Mouse (Mus musculus) small intestine, adult 2 months (tissue): ENCODE measurements around the gene Adk.

Experiments used
- CTCF ChIP-seq: fragments of 200-500 bp; IDR thresholded peaks from 2 replicates; pipeline ENCODE4 v1.5.1; 2012; ENCODE audit warnings: low read depth, mild to moderate bottlenecking, control low read depth, inconsistent platforms, low read length, moderate library complexity, mixed read lengths; ENCODE audit not compliant: insufficient replicate concordance, insufficient read length; ENCODE audit errors: extremely low read depth
- POLR2A ChIP-seq: fragments of 200-500 bp; IDR thresholded peaks from 2 replicates; pipeline ENCODE4 v1.6.1; 2012; ENCODE audit warnings: low read depth, mild to moderate bottlenecking, control low read depth, inconsistent platforms, low read length, moderate library complexity

GRCm38 (mm10) chr14:21457876-21458275 is 405.5 kb downstream of the Adk start:
- TF ChIP-seq CTCF (no peak), POLR2A (no peak)
